Mouse (Mus musculus) T-helper 2 cell (primary cell): ENCODE results near the gene Socs7.

Source experiments
- in situ Hi-C: fragments of 300-600 bp; cut with MboI, MseI; formaldehyde crosslinking; loops from one replicate; pipeline ENCODE4 v1.15.1; 2025; ENCODE audit warnings: high pct_unique_total_duplicates

Gene Socs7

GRCm38 (mm10) chr11:97441036-97441657, 78.8 kb downstream of the Socs7 start:
- in situ Hi-C loops = no loop called here

- in situ Hi-C loops = no loop called here
Measured at GRCm38 (mm10) chr11:97441658-97442125, 79.3 kb downstream of the Socs7 start.

GRCm38 (mm10) chr11:97442891-97443675, 80.7 kb downstream of the Socs7 start:
- in situ Hi-C loops = no loop called here

- in situ Hi-C loops = no loop called here
Measured at GRCm38 (mm10) chr11:97445596-97445995, 83.2 kb downstream of the Socs7 start.

- in situ Hi-C loops = no loop called here
Measured at GRCm38 (mm10) chr11:97445999-97446511, 83.7 kb downstream of the Socs7 start.

GRCm38 (mm10) chr11:97447979-97448378, 85.6 kb downstream of the Socs7 start:
- in situ Hi-C loops = no loop called here
